Mouse (Mus musculus): ENCODE results near the gene Gm21698.
"Not testable (repeated sequence)": the region's sequence is repeated elsewhere in the genome, so short reads cannot be mapped to it uniquely, and the experiment has no call there.

Gene Gm21698

DNA sequence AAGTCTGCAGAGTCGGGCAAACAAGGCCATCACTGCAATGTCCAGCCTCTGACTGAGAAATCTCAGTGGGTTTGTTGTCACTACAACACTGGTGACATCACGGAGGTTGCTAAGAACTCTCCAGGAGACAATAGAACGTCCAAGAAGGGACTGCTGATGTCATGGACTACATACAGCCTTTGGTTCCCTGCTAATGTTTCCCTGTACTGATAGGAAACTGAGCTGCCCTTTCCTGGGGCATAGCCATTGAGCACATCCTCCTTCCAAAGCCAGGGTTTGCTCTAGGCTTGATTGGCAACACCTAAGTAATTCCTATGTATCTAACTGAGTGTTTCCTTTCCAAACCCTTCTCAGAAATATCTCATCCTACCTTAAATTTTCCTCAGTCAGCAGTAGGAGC, at the start of gene Gm21698:
TSS of gene Gm21698 (minus strand) at position 101 of the 400 bp plus-strand sequence.
- DNase-seq (ENCODE audit: low spot score in 2 of 2) = not testable (repeated sequence)

DNA sequence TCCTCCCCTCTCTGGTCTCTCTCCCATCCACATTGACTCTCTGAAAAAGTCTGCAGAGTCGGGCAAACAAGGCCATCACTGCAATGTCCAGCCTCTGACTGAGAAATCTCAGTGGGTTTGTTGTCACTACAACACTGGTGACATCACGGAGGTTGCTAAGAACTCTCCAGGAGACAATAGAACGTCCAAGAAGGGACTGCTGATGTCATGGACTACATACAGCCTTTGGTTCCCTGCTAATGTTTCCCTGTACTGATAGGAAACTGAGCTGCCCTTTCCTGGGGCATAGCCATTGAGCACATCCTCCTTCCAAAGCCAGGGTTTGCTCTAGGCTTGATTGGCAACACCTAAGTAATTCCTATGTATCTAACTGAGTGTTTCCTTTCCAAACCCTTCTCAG, 34.4 kb upstream of the Gm21698 start, which contains the start of gene Gm5862:
TSS of gene Gm5862 (minus strand) at position 101 of the 400 bp plus-strand sequence.
- not testable (repeated sequence) for DNase-seq (ENCODE audit: low spot score in 2 of 2)

DNA sequence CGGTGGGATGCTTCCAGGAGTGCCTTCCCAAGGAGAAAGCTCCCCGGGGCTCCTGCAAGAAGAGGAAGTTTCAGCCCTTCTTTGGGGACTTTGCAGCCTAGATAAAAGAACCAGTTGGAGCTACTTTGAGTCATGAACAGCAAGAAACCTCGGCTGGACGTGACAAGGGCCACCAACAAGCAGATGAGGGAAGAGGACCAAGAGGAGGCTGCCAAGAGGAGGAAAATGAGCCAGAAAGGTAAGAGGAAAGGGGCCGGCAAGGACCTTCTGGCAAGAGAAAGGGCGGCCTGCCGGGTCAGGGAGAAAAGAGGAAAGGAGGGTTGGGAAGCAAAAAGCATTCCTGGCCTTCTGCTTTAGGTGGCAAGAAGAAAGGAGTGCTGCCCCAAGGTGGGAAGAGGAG, 19.2 kb upstream of the Gm21698 start:
- not testable (repeated sequence) for DNase-seq (ENCODE audit: low spot score in 2 of 2)

DNA sequence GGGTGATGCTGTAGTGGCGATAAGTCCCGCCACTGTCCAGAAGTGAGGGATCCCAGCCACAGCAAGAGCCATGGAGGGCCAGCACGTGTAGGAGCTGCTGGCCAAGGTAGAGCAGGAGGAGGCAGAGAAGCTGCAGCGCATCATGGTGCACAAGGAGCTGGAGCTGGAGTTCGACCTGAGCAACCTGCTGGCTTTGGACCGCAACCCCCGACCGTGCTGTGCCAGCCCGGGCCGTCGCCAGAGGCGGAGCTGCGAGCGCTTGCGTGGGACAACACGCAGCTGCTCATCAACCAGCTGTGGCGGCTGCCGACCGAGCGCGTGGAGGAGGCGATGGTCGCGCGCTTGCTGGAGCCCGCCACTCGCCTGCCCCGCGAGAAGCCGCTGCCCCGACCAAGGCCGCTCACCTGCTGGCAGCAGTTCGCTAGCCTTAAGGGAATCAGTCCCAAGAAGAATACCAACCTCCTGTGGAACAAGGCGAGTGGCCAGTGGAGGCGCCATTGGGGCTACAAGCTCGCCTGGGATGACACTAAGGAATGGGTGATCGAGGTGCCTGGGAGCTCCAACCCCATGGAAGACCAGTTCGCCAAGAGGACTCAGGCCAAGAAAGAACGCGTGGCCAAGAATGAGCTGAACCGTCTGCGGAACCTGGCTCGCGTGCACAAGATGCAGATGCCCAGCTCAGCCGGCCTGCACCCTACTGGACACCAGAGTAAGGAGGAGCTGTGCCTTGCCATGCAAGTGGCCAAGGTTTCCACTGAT, 18.7 kb upstream of the Gm21698 start:
- peak in 1 of 2 experiments; percentile 14 for DNase-seq (ENCODE audit: low spot score in 2 of 2)

- DNase-seq (ENCODE audit: low spot score in 2 of 2) = not testable (repeated sequence)
Observed at GRCm38 (mm10) chr5:26004698-26005097, 16.2 kb upstream of the Gm21698 start, which contains the start of gene Gm1979. TSS of gene Gm1979 (minus strand) at chr5:26004798.

DNA sequence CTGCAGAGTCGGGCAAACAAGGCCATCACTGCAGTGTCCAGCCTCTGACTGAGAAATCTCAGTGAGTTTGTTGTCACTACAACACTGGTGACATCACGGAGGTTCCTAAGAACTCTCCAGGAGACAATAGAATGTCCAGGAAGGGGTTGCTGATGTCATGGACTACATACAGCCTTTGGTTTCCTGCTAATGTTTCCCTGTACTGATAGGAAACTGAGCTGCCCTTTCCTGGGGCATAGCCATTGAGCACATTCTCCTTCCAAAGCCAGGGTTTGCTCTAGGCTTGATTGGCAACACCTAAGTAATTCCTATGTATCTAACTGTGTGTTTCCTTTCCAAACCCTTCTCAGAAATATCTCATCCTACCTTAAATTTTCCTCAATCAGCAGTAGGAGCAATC, 15.9 kb downstream of the Gm21698 start, which contains the start of gene Gm21680:
TSS of gene Gm21680 (minus strand) at position 101 of the 400 bp plus-strand sequence.
- not testable (repeated sequence) for DNase-seq (ENCODE audit: low spot score in 2 of 2)

DNA sequence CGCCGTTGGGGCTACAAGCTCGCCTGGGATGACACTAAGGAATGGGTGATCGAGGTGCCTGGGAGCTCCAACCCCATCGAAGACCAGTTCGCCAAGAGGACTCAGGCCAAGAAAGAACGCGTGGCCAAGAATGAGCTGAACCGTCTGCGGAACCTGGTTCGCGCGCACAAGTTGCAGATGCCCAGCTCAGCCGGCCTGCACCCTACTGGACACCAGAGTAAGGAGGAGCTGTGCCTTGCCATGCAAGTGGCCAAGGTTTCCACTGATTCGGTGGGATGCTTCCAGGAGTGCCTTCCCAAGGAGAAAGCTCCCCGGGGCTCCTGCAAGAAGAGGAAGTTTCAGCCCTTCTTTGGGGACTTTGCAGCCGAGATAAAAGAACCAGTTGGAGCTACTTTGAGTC, 31.4 kb downstream of the Gm21698 start:
- DNase-seq (ENCODE audit: low spot score in 2 of 2) = not testable (repeated sequence)

GRCm38 (mm10) chr5:25956611-25957010, 31.8 kb downstream of the Gm21698 start:
- DNase-seq (ENCODE audit: low spot score in 2 of 2) = not testable (repeated sequence)

DNA sequence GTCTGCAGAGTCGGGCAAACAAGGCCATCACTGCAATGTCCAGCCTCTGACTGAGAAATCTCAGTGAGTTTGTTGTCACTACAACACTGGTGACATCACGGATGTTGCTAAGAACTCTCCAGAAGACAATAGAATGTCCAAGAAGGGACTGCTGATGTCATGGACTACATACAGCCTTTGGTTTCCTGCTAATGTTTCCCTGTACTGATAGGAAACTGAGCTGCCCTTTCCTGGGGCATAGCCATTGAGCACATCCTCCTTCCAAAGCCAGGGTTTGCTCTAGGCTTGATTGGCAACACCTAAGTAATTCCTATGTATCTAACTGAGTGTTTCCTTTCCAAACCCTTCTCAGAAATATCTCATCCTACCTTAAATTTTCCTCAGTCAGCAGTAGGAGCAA, 34.1 kb downstream of the Gm21698 start, which contains the start of gene Gm21671:
TSS of gene Gm21671 (minus strand) at position 101 of the 400 bp plus-strand sequence.
- DNase-seq (ENCODE audit: low spot score in 2 of 2) = not testable (repeated sequence)

DNA sequence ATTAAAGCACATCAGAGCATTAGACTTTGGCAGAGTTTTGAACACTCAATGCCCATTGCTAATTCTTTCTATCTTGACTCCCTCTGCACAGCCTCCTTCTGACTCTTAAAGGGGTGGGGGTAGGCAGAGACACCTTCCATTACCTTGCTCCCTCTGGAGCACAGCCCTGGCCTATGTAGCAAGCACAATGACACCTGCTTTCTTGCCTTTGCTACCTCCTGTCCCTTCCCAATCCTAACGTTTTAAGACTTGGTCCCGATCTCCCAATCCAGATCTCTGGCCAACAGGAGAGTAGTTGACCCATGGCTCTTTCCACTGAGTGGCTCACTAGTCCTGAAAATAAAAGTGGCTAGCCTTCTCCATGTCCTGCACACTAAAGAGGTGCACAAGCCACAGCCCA, 43.1 kb downstream of the Gm21698 start:
- DNase-seq (ENCODE audit: low spot score in 2 of 2) = not testable (repeated sequence)

- not testable (repeated sequence) for DNase-seq (ENCODE audit: low spot score in 2 of 2)
Observed at GRCm38 (mm10) chr5:25942281-25942680, 46.2 kb downstream of the Gm21698 start, which contains the start of gene Gm21663. TSS of gene Gm21663 (minus strand) at chr5:25942381.
